Mouse (Mus musculus) limb, embryonic 13.5 days (tissue): ENCODE results near the gene Elovl5. TPM values are rescaled to one million over a fixed set of nuclear protein-coding genes. Genes with fewer than 3 reads are reported as not detected.

ENCODE experiments used
- ATAC-seq: fragments of 200-750 bp; cut with Nextera tagmentation; 2 replicates; pipeline ENCODE4 v1.8.0; 2017; ENCODE audit warnings: low read depth, moderate number of reproducible peaks, moderate TSS enrichment; ENCODE audit not compliant: low FRiP score
- H3K27ac ChIP-seq: fragments of 300-500 bp; sonication (generic); 2 replicates; pipeline ENCODE4 v1.5.1; 2015; ENCODE audit warnings: inconsistent platforms, mild to moderate bottlenecking, moderate library complexity
- H3K27me3 ChIP-seq: fragments of 300-500 bp; sonication (generic); 2 replicates; pipeline ENCODE4 v1.6.1; 2015; ENCODE audit warnings: mild to moderate bottlenecking, inconsistent platforms
- H3K36me3 ChIP-seq: fragments of 300-500 bp; sonication (generic); 2 replicates; pipeline ENCODE4 v1.6.1; 2015; ENCODE audit warnings: inconsistent platforms, mild to moderate bottlenecking, moderate library complexity
- H3K4me1 ChIP-seq: fragments of 300-500 bp; sonication (generic); 2 replicates; pipeline ENCODE4 v1.6.1; 2015; ENCODE audit warnings: inconsistent platforms
- H3K4me2 ChIP-seq: fragments of 300-500 bp; sonication (generic); replicated peaks from 2 replicates; pipeline ENCODE4 v1.6.1; 2015; ENCODE audit warnings: inconsistent platforms, mild to moderate bottlenecking, moderate library complexity
- H3K4me3 ChIP-seq: fragments of 300-500 bp; sonication (generic); 2 replicates; pipeline ENCODE4 v1.5.1; 2015; ENCODE audit warnings: moderate library complexity, mild to moderate bottlenecking, inconsistent platforms
- H3K9ac ChIP-seq: fragments of 300-500 bp; sonication (generic); 2 replicates; pipeline ENCODE4 v1.6.1; 2015; ENCODE audit warnings: mild to moderate bottlenecking, inconsistent platforms
- H3K9me3 ChIP-seq: fragments of 300-500 bp; sonication (generic); 2 replicates; pipeline ENCODE4 v1.6.1; 2016; ENCODE audit warnings: inconsistent platforms
- WGBS: fragments of 180-500 bp; shearing (Covaris S2); methylation state at CpG from one replicate; pipeline ENCODE4 v1.1.7; 2015; 5-methylcytosine and 5-hydroxymethylcytosine counted together
- polyA plus RNA-seq: library from polyadenylated mRNA; unstranded; fragments of >200 nt; fragmentation: Nextera tagmentation; extraction: Ambion mirVana; gene quantifications from 2 replicates; pipeline ENCODE4 v1.2.1, GENCODE M21; 2015

Gene Elovl5
- polyA plus RNA-seq, 1 experiment from 2014 or later = 75.5 TPM

DNA sequence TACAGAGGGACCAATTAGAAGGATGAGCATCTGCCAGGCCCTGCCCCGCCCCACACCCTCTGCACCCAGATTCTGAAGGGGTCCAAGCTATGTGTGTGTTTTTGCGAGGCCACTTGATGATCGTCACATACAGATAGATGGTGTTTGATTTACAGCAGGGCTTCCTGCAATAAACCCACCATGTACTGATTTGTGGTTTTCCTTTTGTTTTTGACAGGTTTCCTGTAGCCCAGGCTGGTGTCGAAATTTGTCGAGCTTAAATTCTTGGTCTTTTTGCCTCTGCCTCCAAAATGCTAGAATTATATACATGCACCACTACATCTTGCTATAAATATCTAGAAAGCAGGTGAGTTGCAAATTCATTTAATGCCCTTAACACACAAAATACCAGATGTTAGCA is 93.0 kb downstream of the Elovl5 start:
- no peaks in the 10 kb centered on the region for H3K27me3 ChIP-seq
- no peaks in the 10 kb centered on the region for H3K36me3 ChIP-seq
- WGBS = 71% methylated on average over 5 of the region's 5 CpGs
- ATAC-seq = no peak
- no peaks in the 10 kb centered on the region for H3K9me3 ChIP-seq
- H3K4me3 ChIP-seq = no peak overlapping the region
- no peak overlapping the region for H3K9ac ChIP-seq
- no peak overlapping the region for H3K27ac ChIP-seq
- no peaks in the 10 kb centered on the region for H3K4me1 ChIP-seq
- H3K4me2 ChIP-seq = no peak overlapping the region

- no peak for ATAC-seq
- H3K4me3 ChIP-seq = no peak overlapping the region
- WGBS = 85% methylated on average over 10 of the region's 10 CpGs
- H3K27ac ChIP-seq = no peak overlapping the region
- no peak overlapping the region for H3K4me2 ChIP-seq
- H3K27me3 ChIP-seq = no peaks in the 10 kb centered on the region
- no peaks in the 10 kb centered on the region for H3K4me1 ChIP-seq
- H3K9ac ChIP-seq = no peak overlapping the region
- no peaks in the 10 kb centered on the region for H3K9me3 ChIP-seq
- H3K36me3 ChIP-seq = no peaks in the 10 kb centered on the region
These were observed 93.5 kb downstream of the Elovl5 start for GRCm38 (mm10) chr9:78010707-78011106.

- Histone ChIP-seq H3K9ac (no peak overlapping the region), H3K4me2 (no peak overlapping the region), H3K27me3 (no peaks in the 10 kb centered on the region), H3K4me3 (no peak overlapping the region), H3K36me3 (no peaks in the 10 kb centered on the region), H3K9me3 (no peaks in the 10 kb centered on the region), H3K4me1 (no peaks in the 10 kb centered on the region), H3K27ac (no peak overlapping the region)
- WGBS = 81% methylated on average over 4 of the region's 4 CpGs
- no peak for ATAC-seq
These were observed 94.9 kb downstream of the Elovl5 start for GRCm38 (mm10) chr9:78012066-78012465.

DNA sequence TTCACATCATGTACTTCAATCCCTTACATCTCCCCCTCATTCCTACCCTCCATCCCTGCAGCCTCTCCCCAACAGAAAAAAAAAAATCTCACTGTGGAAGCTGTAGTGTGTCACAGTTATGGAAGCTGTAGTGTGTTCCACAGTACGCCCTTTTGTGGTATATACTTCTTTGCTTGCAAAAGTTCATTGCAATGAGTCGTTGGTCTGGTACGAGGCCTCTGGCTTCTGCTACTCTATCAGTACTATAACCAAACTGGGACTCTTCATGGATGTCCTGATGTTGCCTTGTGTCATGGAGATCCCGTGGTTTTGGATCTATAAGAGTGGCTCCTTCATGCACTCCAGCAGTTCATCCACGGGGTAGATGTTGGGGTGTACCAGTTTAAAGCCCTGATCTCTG is 95.5 kb downstream of the Elovl5 start:
- ATAC-seq = no peak
- WGBS = 90% methylated on average over 5 of the region's 5 CpGs
- H3K4me1 ChIP-seq = no peaks in the 10 kb centered on the region
- H3K9ac ChIP-seq = no peak overlapping the region
- no peak overlapping the region for H3K4me2 ChIP-seq
- H3K27ac ChIP-seq = no peak overlapping the region
- H3K4me3 ChIP-seq = no peak overlapping the region
- no peaks in the 10 kb centered on the region for H3K9me3 ChIP-seq
- H3K27me3 ChIP-seq = no peaks in the 10 kb centered on the region
- H3K36me3 ChIP-seq = no peaks in the 10 kb centered on the region

GRCm38 (mm10) chr9:78013813-78014212 is 96.6 kb downstream of the Elovl5 start:
- no peaks in the 10 kb centered on the region for H3K4me1 ChIP-seq
- no peaks in the 10 kb centered on the region for H3K9me3 ChIP-seq
- no peak overlapping the region for H3K4me2 ChIP-seq
- no peak for ATAC-seq
- 44% methylated on average over 1 of the region's 1 CpGs for WGBS
- H3K9ac ChIP-seq = no peak overlapping the region
- H3K4me3 ChIP-seq = no peak overlapping the region
- H3K36me3 ChIP-seq = no peaks in the 10 kb centered on the region
- H3K27me3 ChIP-seq = no peaks in the 10 kb centered on the region
- H3K27ac ChIP-seq = no peak overlapping the region

DNA sequence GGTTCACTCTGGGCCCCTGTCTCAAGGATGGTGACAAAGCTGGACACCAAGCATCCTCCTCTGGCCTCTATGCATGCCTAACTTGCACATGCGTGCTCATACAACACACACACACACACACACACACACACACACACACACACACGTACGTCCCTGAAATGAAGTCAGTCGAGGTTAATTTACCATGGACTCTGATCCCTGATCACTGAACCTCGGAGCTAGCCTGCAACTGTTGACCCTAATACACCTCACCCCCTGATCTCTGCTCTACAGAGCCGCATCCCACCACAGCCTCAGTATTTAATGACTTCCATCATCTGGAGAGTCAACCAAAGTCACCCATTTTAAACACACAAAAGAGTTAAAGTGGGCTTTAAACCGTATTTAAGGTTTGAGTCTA is 98.7 kb downstream of the Elovl5 start:
- no peak overlapping the region for H3K27ac ChIP-seq
- WGBS = 84% methylated on average over 7 of the region's 7 CpGs
- ATAC-seq = no peak
- H3K4me2 ChIP-seq = no peak overlapping the region
- no peaks in the 10 kb centered on the region for H3K9me3 ChIP-seq
- H3K9ac ChIP-seq = no peak overlapping the region
- no peak overlapping the region for H3K4me3 ChIP-seq
- no peaks in the 10 kb centered on the region for H3K36me3 ChIP-seq
- H3K4me1 ChIP-seq = no peaks in the 10 kb centered on the region
- H3K27me3 ChIP-seq = no peaks in the 10 kb centered on the region

- peaks cover 4% of the 10 kb centered on the region; the same call in 1 of the 2 replicates for H3K4me1 ChIP-seq
- no peak for ATAC-seq
- no peak overlapping the region for H3K4me3 ChIP-seq
- no peaks in the 10 kb centered on the region for H3K36me3 ChIP-seq
- no peaks in the 10 kb centered on the region for H3K9me3 ChIP-seq
- 65% methylated on average over 15 of the region's 15 CpGs for WGBS
- no peaks in the 10 kb centered on the region for H3K27me3 ChIP-seq
- no peak overlapping the region for H3K27ac ChIP-seq
- no peak overlapping the region for H3K4me2 ChIP-seq
- H3K9ac ChIP-seq = no peak overlapping the region
These were observed 99.1 kb downstream of the Elovl5 start for GRCm38 (mm10) chr9:78016288-78016687.

DNA sequence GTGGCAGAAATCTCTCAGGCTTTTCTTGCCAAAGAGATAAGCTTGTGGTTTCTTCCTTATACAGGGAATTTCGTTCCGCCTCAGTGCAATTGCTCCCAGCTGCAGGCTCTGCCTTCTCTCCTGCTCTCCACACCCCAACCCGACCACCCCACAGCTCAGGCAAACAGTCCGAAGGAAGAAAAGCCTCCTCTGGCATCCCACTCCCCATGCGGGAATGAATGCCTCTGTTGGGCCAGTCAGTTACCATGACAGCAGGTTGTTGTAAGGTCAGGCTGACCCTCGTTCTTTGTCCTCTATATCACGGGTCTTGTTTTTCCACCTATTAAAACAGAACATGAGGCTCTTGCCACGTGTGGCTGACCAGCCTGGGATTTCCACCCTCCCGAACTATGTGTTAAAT is 104.1 kb downstream of the Elovl5 start:
- ATAC-seq = 0 out of 2 replicates have a peak, but pooled peaks have one; percentile 25
- WGBS = 35% methylated on average over 9 of the region's 9 CpGs
- Histone ChIP-seq H3K4me1 (peaks cover 13% of the 10 kb centered on the region), H3K9me3 (no peaks in the 10 kb centered on the region), H3K27me3 (no peaks in the 10 kb centered on the region), H3K27ac (no peak overlapping the region), H3K4me3 (no peak overlapping the region), H3K36me3 (no peaks in the 10 kb centered on the region), H3K4me2 (no peak overlapping the region), H3K9ac (no peak overlapping the region)

- no peak overlapping the region for H3K4me3 ChIP-seq
- H3K36me3 ChIP-seq = no peaks in the 10 kb centered on the region
- H3K9ac ChIP-seq = no peak overlapping the region
- no peak overlapping the region for H3K4me2 ChIP-seq
- no peaks in the 10 kb centered on the region for H3K27me3 ChIP-seq
- peaks cover 13% of the 10 kb centered on the region for H3K4me1 ChIP-seq
- WGBS = 69% methylated on average over 8 of the region's 8 CpGs
- H3K27ac ChIP-seq = no peak overlapping the region
- no peaks in the 10 kb centered on the region for H3K9me3 ChIP-seq
- no peak for ATAC-seq
These were observed 105.2 kb downstream of the Elovl5 start for GRCm38 (mm10) chr9:78022187-78022945.

DNA sequence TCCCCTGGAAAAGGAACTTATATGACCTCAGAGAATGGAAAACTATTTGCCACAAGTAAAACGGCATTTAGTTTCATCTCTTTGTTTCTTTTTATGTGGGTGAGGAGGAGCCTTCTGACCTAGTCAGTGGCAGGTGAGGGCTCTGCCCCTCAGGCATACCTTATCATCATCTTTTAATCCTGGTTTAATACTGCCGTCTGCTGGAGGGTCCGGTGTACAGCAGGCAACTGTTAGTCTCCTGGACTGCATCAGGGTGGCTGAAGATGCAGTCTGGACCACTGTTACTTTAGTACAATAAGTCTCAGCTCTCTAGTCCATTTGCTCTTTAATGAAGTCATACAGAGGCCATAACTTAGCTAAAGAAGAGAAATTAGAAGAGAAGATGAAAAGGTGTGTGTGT is 107.7 kb downstream of the Elovl5 start:
- H3K4me2 ChIP-seq = no peak overlapping the region
- H3K36me3 ChIP-seq = no peaks in the 10 kb centered on the region
- H3K4me3 ChIP-seq = no peak overlapping the region
- no peak overlapping the region for H3K27ac ChIP-seq
- no peaks in the 10 kb centered on the region for H3K9me3 ChIP-seq
- peak; percentile 67; the same call in 1 of the 2 replicates for ATAC-seq
- no peaks in the 10 kb centered on the region for H3K27me3 ChIP-seq
- H3K4me1 ChIP-seq = peaks cover 13% of the 10 kb centered on the region
- WGBS = 21% methylated on average over 3 of the region's 3 CpGs
- H3K9ac ChIP-seq = no peak overlapping the region

DNA sequence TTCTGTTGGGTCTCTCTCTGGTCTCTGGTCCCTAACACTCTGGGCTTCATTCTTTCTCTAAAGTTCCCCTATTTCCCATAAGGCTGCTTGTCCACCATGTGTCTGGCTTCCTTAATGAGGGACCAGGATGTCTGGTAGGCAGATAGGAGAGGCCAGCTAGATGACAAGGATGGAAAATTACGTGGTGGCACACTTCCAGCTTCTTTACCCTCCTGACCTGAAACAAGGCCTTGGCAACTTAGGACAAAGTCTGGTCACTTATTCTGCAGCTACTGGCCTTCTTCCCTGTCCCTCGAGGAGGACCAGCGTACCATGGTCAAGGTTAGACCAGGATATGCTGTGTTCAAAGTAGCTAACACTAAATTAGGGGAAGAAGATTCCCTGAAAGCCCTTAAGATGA is 109.9 kb downstream of the Elovl5 start:
- ATAC-seq = no peak
- Histone ChIP-seq H3K4me3 (no peak overlapping the region), H3K9me3 (no peaks in the 10 kb centered on the region)

GRCm38 (mm10) chr9:78030835-78031456 is 113.8 kb downstream of the Elovl5 start:
- Histone ChIP-seq H3K4me2 (no peak overlapping the region), H3K4me3 (no peak overlapping the region), H3K27me3 (no peaks in the 10 kb centered on the region), H3K36me3 (no peaks in the 10 kb centered on the region), H3K9ac (no peak overlapping the region), H3K9me3 (no peaks in the 10 kb centered on the region), H3K27ac (no peak overlapping the region), H3K4me1 (peaks cover 4% of the 10 kb centered on the region; the same call in 1 of the 2 replicates)
- no peak for ATAC-seq
- WGBS = 86% methylated on average over 10 of the region's 10 CpGs

More for the DNA sequence above, 109.9 kb downstream of the Elovl5 start:
- Histone ChIP-seq H3K4me1 (peaks cover 6% of the 10 kb centered on the region; the same call in 1 of the 2 replicates), H3K36me3 (no peaks in the 10 kb centered on the region), H3K9ac (no peak overlapping the region), H3K27me3 (no peaks in the 10 kb centered on the region), H3K27ac (no peak overlapping the region), H3K4me2 (no peak overlapping the region)
- WGBS = 83% methylated on average over 3 of the region's 3 CpGs
